Mouse (Mus musculus) spleen, postnatal 14 days (tissue): ENCODE results near the gene Scgb3a1.

Experiments
- DNase-seq, 2 experiments: peaks; one replicate each; pipeline ENCODE4 v3.0.0; 2021 to 2022; ENCODE audit warnings: low spot score in 2 of 2

The Scgb3a1 gene

GRCm38 (mm10) chr11:49663310-49663709 is at the start of gene Scgb3a1:
Gene Scgb3a1 (plus strand): TSS chr11:49663610.
- no peak for DNase-seq

- no peak for DNase-seq
These were observed 47.3 kb upstream of the Scgb3a1 start for GRCm38 (mm10) chr11:49615856-49616725.

GRCm38 (mm10) chr11:49618476-49618875 is 44.9 kb upstream of the Scgb3a1 start:
- no peak for DNase-seq

GRCm38 (mm10) chr11:49621953-49622352 is 41.5 kb upstream of the Scgb3a1 start:
- DNase-seq, result no peak

GRCm38 (mm10) chr11:49624156-49624555 is 39.3 kb upstream of the Scgb3a1 start:
- DNase-seq, result no peak

GRCm38 (mm10) chr11:49625863-49626262 is 37.5 kb upstream of the Scgb3a1 start:
- DNase-seq, result no peak

GRCm38 (mm10) chr11:49626748-49627147 is 36.7 kb upstream of the Scgb3a1 start:
- no peak for DNase-seq

GRCm38 (mm10) chr11:49631154-49631553 is 32.3 kb upstream of the Scgb3a1 start:
- no peak for DNase-seq

GRCm38 (mm10) chr11:49632256-49632655 is 31.2 kb upstream of the Scgb3a1 start:
- no peak for DNase-seq

GRCm38 (mm10) chr11:49634101-49634500 is 29.3 kb upstream of the Scgb3a1 start:
- DNase-seq, result no peak

- no peak for DNase-seq
These were observed 27.7 kb upstream of the Scgb3a1 start for GRCm38 (mm10) chr11:49635671-49636070.

- no peak for DNase-seq
These were observed 27.0 kb upstream of the Scgb3a1 start for GRCm38 (mm10) chr11:49636449-49636848.

- no peak for DNase-seq
These were observed 17.7 kb upstream of the Scgb3a1 start for GRCm38 (mm10) chr11:49645677-49646076.

- peak in 1 of 2 experiments; percentile 4 for DNase-seq
These were observed 13.1 kb upstream of the Scgb3a1 start for GRCm38 (mm10) chr11:49650113-49650993.

GRCm38 (mm10) chr11:49650994-49651761 is 12.2 kb upstream of the Scgb3a1 start:
- peak in 1 of 2 experiments; percentile 5 for DNase-seq

GRCm38 (mm10) chr11:49651762-49652322 is 11.6 kb upstream of the Scgb3a1 start:
- DNase-seq, result no peak

GRCm38 (mm10) chr11:49652401-49653078 is 10.9 kb upstream of the Scgb3a1 start:
- peak; percentile 62 to 81 for DNase-seq

- DNase-seq, result no peak
These were observed 10.4 kb upstream of the Scgb3a1 start for GRCm38 (mm10) chr11:49653079-49653408.

- no peak for DNase-seq
These were observed 8.8 kb upstream of the Scgb3a1 start for GRCm38 (mm10) chr11:49654651-49655050.

GRCm38 (mm10) chr11:49655501-49655900 is 7.9 kb upstream of the Scgb3a1 start:
- no peak for DNase-seq

GRCm38 (mm10) chr11:49658065-49658464 is 5.3 kb upstream of the Scgb3a1 start:
- no peak for DNase-seq
